Mouse (Mus musculus) heart, postnatal 10 days (tissue): Measurements from ENCODE around the gene Lpp. TPM values are rescaled to one million over a fixed set of nuclear protein-coding genes. Genes with fewer than 3 reads are reported as not detected.
A peak's percentile ranks its signal among the peaks of the same experiment; 100 is the strongest.
"Not testable (repeated sequence)": the region's sequence is repeated elsewhere in the genome, so short reads cannot be mapped to it uniquely, and the experiment has no call there.

ENCODE experiments used
- DNase-seq, 2 experiments: peaks; one replicate each; pipeline ENCODE4 v3.0.0; 2021
- intact Hi-C: fragments of 180-260 bp; cut with DNase I; formaldehyde crosslinking; loops from one replicate; pipeline ENCODE4 v1.15.1; 2025
- total RNA-seq, 2 experiments: library from RNA; stranded (reverse); gene quantifications; 2 replicates each; pipeline ENCODE4 v1.2.3; 2021

Gene Lpp
- total RNA-seq, 2 experiments from 2014 or later = 58.8 TPM

DNA sequence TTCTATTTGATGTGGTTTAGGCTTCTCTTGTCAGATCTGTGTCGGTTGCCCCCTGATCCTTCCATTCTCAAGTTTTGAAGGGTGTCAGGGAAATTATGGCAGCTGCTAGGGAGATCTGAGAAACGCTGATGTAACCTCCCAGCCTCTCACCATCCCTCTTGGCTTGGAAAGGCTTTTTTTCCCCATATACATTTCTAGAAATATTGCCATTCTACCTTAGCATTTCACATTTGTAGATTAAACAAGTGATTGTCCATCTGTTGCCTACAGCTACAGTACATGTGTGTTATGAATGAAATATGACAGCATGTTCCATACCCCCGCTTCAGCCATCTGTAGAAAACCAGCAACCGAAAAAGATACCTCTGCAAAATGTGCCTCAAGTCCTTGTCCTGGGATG is 589.5 kb downstream of the Lpp start:
- intact Hi-C loops = no loop called here

DNA sequence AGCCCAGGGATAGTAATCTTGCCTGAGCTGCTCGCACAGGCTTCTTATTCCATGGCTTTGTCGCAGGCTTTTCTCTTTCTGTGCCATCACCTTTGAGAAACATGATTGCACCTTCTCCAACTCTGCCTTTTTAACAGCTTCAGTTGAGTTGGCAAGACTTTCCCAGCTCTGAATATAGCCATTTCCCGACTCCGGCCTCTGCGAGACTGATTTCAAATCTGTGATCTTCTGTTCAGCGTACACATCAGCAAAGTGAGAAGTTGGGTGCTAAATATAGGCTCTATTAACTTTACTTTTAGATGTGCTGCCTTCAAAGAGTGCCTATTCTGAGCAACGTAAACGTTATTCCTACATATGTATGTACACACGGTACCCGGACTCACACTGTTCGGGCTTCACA is 597.0 kb downstream of the Lpp start:
- DNase-seq = no peak
- intact Hi-C loops = no loop called here

More for the DNA sequence above, 589.5 kb downstream of the Lpp start:
- DNase-seq = no peak

DNA sequence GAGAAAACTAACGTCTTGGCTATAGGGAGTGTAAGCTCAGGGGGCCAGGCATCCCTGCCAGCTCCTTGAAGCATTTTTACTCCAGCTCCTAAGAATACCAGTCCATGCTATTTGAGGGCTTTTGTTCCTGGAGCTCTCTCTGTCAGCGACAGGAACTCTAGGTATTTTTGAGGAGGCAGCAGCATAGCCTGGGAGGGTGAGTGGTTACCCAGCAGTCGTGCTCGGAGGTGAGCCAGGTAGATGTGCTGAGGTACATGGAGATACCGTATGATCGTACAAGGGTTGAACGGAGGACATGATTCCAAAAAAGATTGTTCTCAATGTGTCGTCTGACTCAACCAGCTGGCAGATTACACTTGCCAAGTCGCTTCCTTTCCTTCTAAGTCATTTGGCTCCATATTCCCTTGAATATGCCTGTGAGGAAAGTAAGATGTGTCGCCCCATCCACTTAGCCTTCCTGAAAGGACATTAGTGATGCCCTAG is 597.8 kb downstream of the Lpp start:
- intact Hi-C loops = no loop called here
- no peak for DNase-seq

DNA sequence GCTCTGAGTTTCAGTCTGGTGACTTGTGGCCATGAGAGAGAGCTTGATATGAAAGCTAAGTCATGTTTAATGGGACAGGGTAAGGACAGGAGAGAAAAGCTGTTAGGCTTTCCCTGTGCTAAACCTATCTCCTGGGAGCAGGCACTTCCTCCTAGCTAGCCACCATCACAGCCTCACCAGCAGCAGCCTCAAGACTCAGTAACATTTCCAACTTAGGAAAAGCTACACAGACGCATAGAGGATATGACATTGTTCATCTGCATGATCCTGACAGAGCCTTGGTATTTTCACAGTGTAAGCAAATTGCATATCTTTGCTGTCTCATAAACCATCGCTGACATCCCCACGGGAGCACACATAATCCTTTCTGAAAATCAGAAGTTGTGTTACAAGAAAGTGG is 598.7 kb downstream of the Lpp start:
- intact Hi-C loops = no loop called here
- DNase-seq = no peak

DNA sequence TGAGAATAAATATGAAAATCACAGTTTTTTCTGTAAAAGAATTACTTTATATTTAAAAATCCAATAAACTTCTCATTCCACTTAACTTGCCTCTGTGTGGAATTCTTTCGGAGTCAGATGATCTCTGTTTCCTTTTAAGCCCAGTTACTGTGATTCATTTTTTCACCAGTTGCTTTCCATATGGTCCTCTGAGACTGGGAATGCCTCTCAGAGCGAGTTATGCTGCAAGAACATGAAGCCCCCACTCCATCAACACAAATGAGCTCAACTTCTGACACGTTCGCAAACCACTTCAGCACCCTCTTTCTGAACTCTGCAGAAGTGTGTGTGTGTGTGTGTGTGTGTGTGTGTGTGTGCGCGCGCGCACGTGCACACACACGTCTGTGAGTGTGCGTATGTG is 599.2 kb downstream of the Lpp start:
- DNase-seq = no peak
- intact Hi-C loops = no loop called here

- intact Hi-C loops = loop anchor here (5.0 kb wide), 1 partner anchor 41 kb away; no protein-coding TSS in a partner anchor
- DNase-seq = peak; percentile 42 to 46
Measured at GRCm38 (mm10) chr16:25010980-25011877, 617.9 kb downstream of the Lpp start.

DNA sequence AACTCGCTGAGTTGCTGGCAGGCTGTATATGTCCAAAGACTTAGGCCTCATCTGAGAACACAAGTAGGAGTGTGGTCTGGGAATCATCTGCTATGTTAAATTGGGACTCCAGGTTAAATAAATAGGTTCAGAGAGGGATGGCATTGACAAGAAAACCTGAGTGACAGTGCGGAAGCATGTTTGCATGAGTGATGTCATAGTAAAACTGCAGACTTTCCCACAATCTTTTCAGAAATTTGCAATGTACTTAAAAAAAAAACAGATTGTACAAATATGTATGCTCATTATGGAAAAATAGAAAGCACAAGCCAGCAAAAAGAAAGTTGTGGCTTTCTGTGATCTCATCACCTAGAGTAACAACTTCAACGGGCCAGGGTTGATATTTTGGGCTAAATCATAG is 619.6 kb downstream of the Lpp start:
- no peak for DNase-seq
- intact Hi-C loops = loop anchor here (5.0 kb wide), 1 partner anchor 39 kb away; no protein-coding TSS in a partner anchor

DNA sequence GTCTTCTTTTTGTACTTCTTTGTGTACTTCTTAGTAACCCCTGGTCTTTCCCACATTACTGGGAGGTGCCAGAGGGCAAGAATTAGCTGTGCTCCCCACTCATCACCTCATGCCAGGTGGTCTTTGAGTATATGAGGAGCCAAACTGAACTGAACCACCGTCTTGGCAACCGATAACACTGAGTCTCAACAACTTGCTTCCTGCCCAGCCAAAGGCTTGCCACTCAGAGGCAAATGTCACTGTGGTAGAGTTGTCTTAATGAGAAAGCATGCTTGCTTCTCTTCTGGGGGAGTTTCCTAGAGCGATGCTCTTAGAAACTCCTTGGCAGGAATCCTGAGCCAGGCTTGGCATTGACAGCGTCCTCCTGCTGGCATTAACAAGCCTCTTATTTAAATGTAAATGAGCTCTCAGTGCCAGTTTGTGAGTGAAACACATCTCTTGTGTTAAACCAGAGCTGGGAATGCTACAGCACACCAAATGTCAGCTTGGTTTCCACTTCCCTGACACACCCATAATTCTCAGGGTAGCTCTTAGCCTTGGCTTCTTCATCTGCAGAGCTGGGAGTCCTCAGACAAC is 623.0 kb downstream of the Lpp start:
- intact Hi-C loops = no loop called here
- no peak for DNase-seq

- intact Hi-C loops = no loop called here
- no peak for DNase-seq
Measured at GRCm38 (mm10) chr16:25017046-25017445, 623.7 kb downstream of the Lpp start.

DNA sequence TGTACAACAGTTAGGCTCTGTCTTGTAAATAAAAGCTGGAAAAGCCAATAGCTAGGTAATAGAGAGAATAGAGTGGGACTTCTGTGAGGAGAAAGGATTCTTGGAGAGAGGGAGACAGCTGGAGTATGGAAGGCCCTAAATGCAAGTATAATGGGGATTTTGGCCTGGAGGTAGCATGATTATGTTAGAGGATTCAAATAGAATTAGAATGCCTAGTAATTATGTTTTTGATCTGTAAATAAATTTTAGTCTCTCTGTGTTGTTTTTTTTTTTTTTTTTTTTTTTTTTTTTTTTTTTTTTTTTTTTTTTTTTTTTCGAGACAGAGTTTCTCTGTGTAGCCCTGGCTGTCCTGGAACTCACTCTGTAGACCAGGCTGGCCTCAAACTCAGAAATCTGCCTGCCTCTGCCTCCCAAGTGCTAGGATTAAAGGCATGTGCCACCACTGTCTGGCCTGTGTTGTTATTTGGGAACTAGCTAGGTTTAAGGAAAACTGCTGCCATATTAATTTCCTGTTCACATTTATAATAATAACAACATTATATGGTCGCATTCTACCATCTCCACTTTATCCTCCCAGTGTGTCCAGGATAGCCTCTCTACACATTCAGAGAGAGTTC is 628.5 kb downstream of the Lpp start:
- DNase-seq, intact Hi-C loops: not testable (repeated sequence)

DNA sequence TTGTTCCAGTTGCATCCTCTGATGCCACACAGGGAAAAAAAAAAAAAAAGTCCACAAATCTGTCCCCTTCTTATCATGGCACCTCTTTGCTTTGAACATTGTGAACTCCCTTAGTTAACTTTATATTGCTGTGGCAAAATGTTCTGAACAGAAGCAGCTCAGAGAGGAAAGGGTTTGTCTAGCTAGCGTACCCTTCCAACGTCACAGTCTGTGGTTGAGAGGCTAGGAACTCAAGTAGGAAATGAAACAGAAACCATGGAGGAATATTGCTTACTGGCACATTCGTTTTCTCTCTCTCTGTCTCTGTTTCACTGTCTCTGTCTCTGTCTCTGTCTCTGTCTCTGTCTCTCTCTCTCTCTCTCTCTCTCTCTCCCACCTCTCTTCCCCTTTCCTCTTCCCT is 631.3 kb downstream of the Lpp start:
- intact Hi-C loops = no loop called here
- DNase-seq = no peak

- intact Hi-C loops = no loop called here
- DNase-seq = peak in 1 of 2 experiments; percentile 40
Measured at GRCm38 (mm10) chr16:25026191-25026590, 632.9 kb downstream of the Lpp start.

DNA sequence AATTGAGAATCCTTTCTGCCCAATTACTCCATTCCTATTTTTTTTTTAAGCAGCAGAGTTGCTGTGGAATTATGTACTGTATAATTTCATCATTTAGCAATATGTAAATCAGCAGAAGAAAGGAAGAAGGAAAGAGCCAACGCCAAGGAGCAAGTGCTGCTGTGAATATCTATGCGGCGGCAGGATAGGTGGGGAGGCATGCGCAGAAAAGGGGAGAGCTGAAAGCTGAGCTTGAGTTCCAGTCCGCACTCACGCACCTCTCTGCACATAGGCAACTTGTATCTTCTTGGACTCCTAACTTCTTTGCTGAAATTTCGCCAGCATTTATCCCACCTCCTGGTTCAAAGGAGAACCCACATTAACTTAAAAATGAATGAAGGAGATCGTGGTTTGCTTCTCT is 636.2 kb downstream of the Lpp start:
- intact Hi-C loops = no loop called here
- DNase-seq = no peak

DNA sequence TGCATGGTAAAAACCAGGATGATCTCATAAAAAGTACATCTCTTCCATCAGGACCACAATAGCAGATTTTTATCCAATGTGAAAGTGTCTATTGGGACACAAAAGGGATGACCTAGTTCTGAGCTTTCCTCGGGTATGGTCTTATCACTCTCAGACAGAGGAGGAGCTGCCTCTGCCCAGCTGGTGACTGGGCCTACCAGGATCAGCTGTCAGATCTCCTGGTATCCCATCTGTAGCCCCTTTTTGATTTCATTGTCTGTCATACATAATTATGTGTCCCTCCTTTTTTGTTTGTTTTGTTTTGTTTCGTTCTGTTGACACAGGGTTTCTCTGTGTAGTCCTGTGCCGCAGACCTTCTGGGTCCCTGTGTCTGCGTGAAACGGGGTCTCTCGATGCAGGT is 644.1 kb downstream of the Lpp start:
- no peak for DNase-seq
- intact Hi-C loops = no loop called here

- intact Hi-C loops = no loop called here
- DNase-seq = no peak
Measured at GRCm38 (mm10) chr16:25038529-25038928, 645.2 kb downstream of the Lpp start.

DNA sequence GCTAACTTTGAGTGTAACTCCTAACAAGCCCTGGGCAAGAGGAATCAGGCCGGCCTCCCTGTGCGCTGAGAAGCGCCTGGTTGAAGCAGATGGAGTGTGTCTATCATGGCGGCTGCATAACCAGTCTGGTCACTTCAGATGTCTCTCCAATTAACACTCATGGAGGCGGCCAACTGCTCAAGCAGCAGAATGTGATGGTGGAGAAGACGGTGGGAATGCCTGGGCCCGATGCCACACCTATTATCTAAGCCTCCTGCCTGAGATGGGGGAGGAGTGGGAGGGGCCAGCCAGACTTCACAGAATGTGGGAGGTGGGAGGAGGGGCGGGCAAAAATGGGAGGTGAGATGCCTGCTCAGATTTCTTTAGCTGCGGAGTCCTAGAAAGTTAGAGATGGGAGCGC is 646.6 kb downstream of the Lpp start:
- DNase-seq = no peak
- intact Hi-C loops = no loop called here

GRCm38 (mm10) chr16:25041165-25041564 is 647.9 kb downstream of the Lpp start:
- DNase-seq = no peak
- intact Hi-C loops = no loop called here

DNA sequence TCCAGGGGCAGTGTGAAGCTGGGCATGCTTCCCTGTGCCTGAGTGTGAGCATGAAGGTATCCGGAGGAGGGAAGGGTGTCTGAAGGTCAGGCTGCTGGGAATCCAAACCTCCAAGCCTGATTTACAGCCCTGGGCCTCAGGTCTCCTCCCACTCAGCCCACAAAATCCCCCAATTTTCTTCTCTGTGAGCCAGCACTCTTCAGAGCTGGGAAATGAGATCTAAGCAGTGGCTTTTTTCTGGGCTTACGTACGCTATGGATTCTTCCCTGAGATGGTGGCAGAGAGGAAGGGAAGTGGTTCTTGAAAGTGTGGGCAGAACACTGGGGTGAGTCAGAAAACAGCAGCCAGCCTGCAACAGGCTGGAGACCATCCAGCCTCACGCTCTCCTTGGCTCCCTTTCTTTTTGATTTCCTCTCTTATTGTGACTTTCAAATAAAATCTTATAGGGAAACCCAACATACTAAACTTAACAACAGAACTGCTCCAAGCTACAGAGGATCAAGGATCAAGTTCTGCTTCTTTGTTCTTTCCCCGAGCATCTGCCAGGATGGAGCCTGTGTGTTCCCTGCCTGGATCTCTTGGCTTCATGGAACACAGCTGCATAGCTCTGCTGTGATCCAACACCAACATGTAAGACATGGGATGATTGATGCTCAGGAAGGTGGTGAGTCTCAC is 648.7 kb downstream of the Lpp start:
- peak in 1 of 2 experiments; percentile 46 for DNase-seq
- intact Hi-C loops = no loop called here
